Mouse (Mus musculus): Measurements from ENCODE around the gene Ell3.

DNA sequence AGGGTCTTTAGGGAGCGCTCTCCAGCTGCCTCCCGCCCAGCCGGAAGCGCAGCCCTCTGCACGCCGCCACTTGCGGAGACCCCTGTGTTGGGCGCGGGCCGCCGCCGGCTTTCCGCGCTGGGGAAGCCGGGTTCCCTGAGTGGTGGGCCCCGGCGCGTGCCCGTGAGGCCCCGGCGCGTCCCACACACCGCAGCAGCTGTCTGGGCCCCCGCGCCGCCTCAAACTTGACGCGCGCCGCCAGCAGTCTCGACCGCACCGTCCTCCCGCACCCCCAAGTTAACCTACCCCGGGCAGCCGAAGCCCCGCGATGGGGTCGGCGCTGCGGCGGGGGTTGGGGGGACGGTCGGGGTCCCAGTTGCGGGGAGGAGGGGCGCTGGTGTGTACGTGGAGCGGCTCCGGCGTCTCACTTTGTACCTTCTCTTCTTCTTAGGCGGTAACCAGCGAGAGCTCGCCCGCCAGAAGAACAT, 5.5 kb upstream of the Ell3 start:
- TF ChIP-seq CTCF (IDR thresholded peaks at IDR 0.05 in 2 of 3, conservative IDR thresholded peaks at IDR 0.05 in 1 of 3; ENCODE audit: control insufficient read depth in 1 of 3, insufficient read depth in 1 of 3, low read depth in 2 of 3, low read length in 3 of 3, poor library complexity in 1 of 3, severe bottlenecking in 1 of 3) = no peak
- TF ChIP-seq ZC3H11A (IDR thresholded peaks at IDR 0.05; ENCODE audit: low read depth, low read length) = no peak
- TF ChIP-seq EP300 (IDR thresholded peaks at IDR 0.05; ENCODE audit: low read depth in 1 of 2, low read length in 2 of 2) = no peak
- TF ChIP-seq POLR2A (IDR thresholded peaks at IDR 0.05; ENCODE audit: control insufficient read depth in 1 of 2, insufficient read depth in 1 of 2, low read depth in 1 of 2, low read length in 2 of 2, poor library complexity in 1 of 2) = no peak
- TF ChIP-seq CHD2 (IDR thresholded peaks at IDR 0.05; ENCODE audit: low read length) = no peak
- no peak for TF ChIP-seq KAT2A (conservative IDR thresholded peaks at IDR 0.05; ENCODE audit: low read depth, low read length)
- TF ChIP-seq E2F4 (IDR thresholded peaks at IDR 0.05; ENCODE audit: borderline replicate concordance, low read depth, low read length) = no peak
- no peak for TF ChIP-seq ZNF384 (IDR thresholded peaks at IDR 0.05; ENCODE audit: low read depth, low read length)
- TF ChIP-seq USF1 (IDR thresholded peaks at IDR 0.05; ENCODE audit: low read depth, low read length) = no peak
- TF ChIP-seq RAD21 (IDR thresholded peaks at IDR 0.05; ENCODE audit: low read depth, low read length) = no peak
- no peak for TF ChIP-seq TBP (IDR thresholded peaks at IDR 0.05; ENCODE audit: low read depth, low read length)

Measured in MEL (cell line).